Mouse (Mus musculus) hindbrain, embryonic 14.5 days (tissue): Measurements from ENCODE around the gene Polg. TPM values are rescaled to one million over a fixed set of nuclear protein-coding genes. Genes with fewer than 3 reads are reported as not detected.

Experiments used
- ATAC-seq: fragments of 200-750 bp; cut with Nextera tagmentation; 2 replicates; pipeline ENCODE4 v1.8.0; 2017; ENCODE audit warnings: moderate number of reproducible peaks, mild to moderate bottlenecking, moderate TSS enrichment, moderate library complexity; ENCODE audit not compliant: low FRiP score
- DNase-seq: peaks from one replicate; pipeline ENCODE4 v3.0.0-alpha.2; 2015; ENCODE audit warnings: low spot score
- H3K27ac ChIP-seq: fragments of 300-500 bp; sonication (generic); 2 replicates; pipeline ENCODE4 v1.5.1; 2014; ENCODE audit warnings: mild to moderate bottlenecking, moderate library complexity
- H3K27me3 ChIP-seq: fragments of 300-500 bp; sonication (generic); 2 replicates; pipeline ENCODE4 v1.6.1; 2014; ENCODE audit warnings: mild to moderate bottlenecking, low read length, mixed read lengths; ENCODE audit not compliant: control insufficient read depth, insufficient read depth
- H3K36me3 ChIP-seq: fragments of 300-500 bp; sonication (generic); replicated peaks from 2 replicates; pipeline ENCODE4 v1.6.1; 2014; ENCODE audit not compliant: control insufficient read depth, insufficient read depth
- H3K4me1 ChIP-seq: fragments of 300-500 bp; sonication (generic); replicated peaks from 2 replicates; pipeline ENCODE4 v1.6.1; 2014; ENCODE audit warnings: antibody characterized with exemption, low read length, mixed read lengths; ENCODE audit not compliant: control insufficient read depth, insufficient read depth
- H3K4me2 ChIP-seq: fragments of 300-500 bp; sonication (generic); replicated peaks from 2 replicates; pipeline ENCODE4 v1.6.1; 2014; ENCODE audit warnings: mild to moderate bottlenecking, moderate library complexity
- H3K4me3 ChIP-seq: fragments of 300-500 bp; sonication (generic); replicated peaks from 2 replicates; pipeline ENCODE4 v1.5.1; 2014; ENCODE audit warnings: mild to moderate bottlenecking, low read length
- H3K9ac ChIP-seq: fragments of 300-500 bp; sonication (generic); 2 replicates; pipeline ENCODE4 v1.6.1; 2014
- H3K9me3 ChIP-seq: fragments of 300-500 bp; sonication (generic); 2 replicates; pipeline ENCODE4 v1.6.1; 2016; ENCODE audit warnings: low read length; ENCODE audit not compliant: control insufficient read depth
- WGBS: fragments of 180-500 bp; shearing (Covaris S2); extraction: QIAGEN DNeasy Blood & Tissue Kit; methylation state at CpG from one replicate; pipeline ENCODE4 v1.1.7; 2014; 5-methylcytosine and 5-hydroxymethylcytosine counted together
- polyA plus RNA-seq: library from polyadenylated mRNA; unstranded; fragments of >200 nt; fragmentation: Nextera tagmentation; extraction: Ambion mirVana; gene quantifications from 2 replicates; pipeline ENCODE4 v1.2.1, GENCODE M21; 2014

The Polg gene
- polyA plus RNA-seq, 1 experiment from 2014 or later, result 28.9 TPM

GRCm38 (mm10) chr7:79463376-79464077 is 2.6 kb downstream of the Polg start:
- peaks cover 24% of the 10 kb centered on the region for H3K4me1 ChIP-seq
- H3K4me2 ChIP-seq, result peak overlapping the region; percentile 85; the same call in 1 of the 2 replicates
- DNase-seq (no peak), ATAC-seq (no peak)
- H3K9ac ChIP-seq, result no peak overlapping the region
- WGBS, result 90% methylated on average over 11 of the region's 11 CpGs
- H3K4me3 ChIP-seq, result no peak overlapping the region
- H3K27ac ChIP-seq, result no peak overlapping the region
- no peaks in the 10 kb centered on the region for H3K27me3 ChIP-seq
- H3K36me3 ChIP-seq, result peaks cover 47% of the 10 kb centered on the region
- H3K9me3 ChIP-seq, result no peaks in the 10 kb centered on the region

DNA sequence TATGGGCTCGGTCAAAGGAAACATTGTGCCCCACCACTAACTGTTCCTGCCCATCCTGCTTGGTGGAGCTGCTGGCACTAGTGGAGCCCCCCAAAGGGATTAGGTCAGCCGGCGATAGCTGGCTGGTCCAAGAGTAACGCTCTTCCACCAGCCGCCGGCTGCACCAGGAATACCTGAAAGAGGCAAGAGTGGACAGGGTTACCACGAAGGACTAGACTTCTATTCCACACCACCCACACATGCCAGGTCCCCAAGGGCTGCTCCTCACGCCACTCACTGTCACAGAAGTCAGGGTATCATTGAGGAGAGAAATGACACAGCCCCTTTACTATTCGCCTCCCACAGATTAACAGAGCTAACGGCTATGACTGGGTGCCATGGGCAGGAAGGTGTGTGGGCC is 4.4 kb downstream of the Polg start:
- no peak overlapping the region for H3K27ac ChIP-seq
- no peak overlapping the region for H3K9ac ChIP-seq
- H3K9me3 ChIP-seq, result no peaks in the 10 kb centered on the region
- no peaks in the 10 kb centered on the region for H3K27me3 ChIP-seq
- H3K4me3 ChIP-seq, result no peak overlapping the region
- no peak for ATAC-seq
- no peak overlapping the region for H3K4me2 ChIP-seq
- peaks cover 14% of the 10 kb centered on the region for H3K4me1 ChIP-seq
- WGBS, result 95% methylated on average over 10 of the region's 10 CpGs
- no peak for DNase-seq
- H3K36me3 ChIP-seq, result peaks cover 65% of the 10 kb centered on the region

- WGBS, result 94% methylated on average over 3 of the region's 3 CpGs
- no peaks in the 10 kb centered on the region for H3K27me3 ChIP-seq
- H3K4me3 ChIP-seq, result no peak overlapping the region
Measured at GRCm38 (mm10) chr7:79447486-79447885, 18.7 kb downstream of the Polg start.

GRCm38 (mm10) chr7:79447048-79447447 is 19.1 kb downstream of the Polg start:
- no peak overlapping the region for H3K27ac ChIP-seq
- H3K9ac ChIP-seq, result no peak overlapping the region
- H3K4me2 ChIP-seq, result no peak overlapping the region
- H3K36me3 ChIP-seq, result peaks cover 55% of the 10 kb centered on the region
- WGBS, result 96% methylated on average over 2 of the region's 2 CpGs
- no peaks in the 10 kb centered on the region for H3K9me3 ChIP-seq
- DNase-seq, result no peak
- no peak for ATAC-seq
- H3K27me3 ChIP-seq, result no peaks in the 10 kb centered on the region
- no peaks in the 10 kb centered on the region for H3K4me1 ChIP-seq
- no peak overlapping the region for H3K4me3 ChIP-seq

More at GRCm38 (mm10) chr7:79447486-79447885, 18.7 kb downstream of the Polg start:
- DNase-seq, result no peak
- no peak for ATAC-seq
- Histone ChIP-seq H3K36me3 (peaks cover 60% of the 10 kb centered on the region), H3K9me3 (no peaks in the 10 kb centered on the region), H3K4me1 (no peaks in the 10 kb centered on the region), H3K4me2 (no peak overlapping the region), H3K27ac (no peak overlapping the region), H3K9ac (no peak overlapping the region)

GRCm38 (mm10) chr7:79440035-79440434 is 26.1 kb downstream of the Polg start:
- no peak overlapping the region for H3K9ac ChIP-seq
- 77% methylated on average over 2 of the region's 2 CpGs for WGBS
- ATAC-seq, result no peak
- H3K36me3 ChIP-seq, result 0 out of 2 replicates have a peak, but pooled peaks cover 3% of the 10 kb centered on the region
- H3K27me3 ChIP-seq, result no peaks in the 10 kb centered on the region
- DNase-seq, result no peak
- H3K27ac ChIP-seq, result no peak overlapping the region
- H3K4me1 ChIP-seq, result no peaks in the 10 kb centered on the region
- H3K9me3 ChIP-seq, result no peaks in the 10 kb centered on the region
- H3K4me2 ChIP-seq, result no peak overlapping the region
- no peak overlapping the region for H3K4me3 ChIP-seq

DNA sequence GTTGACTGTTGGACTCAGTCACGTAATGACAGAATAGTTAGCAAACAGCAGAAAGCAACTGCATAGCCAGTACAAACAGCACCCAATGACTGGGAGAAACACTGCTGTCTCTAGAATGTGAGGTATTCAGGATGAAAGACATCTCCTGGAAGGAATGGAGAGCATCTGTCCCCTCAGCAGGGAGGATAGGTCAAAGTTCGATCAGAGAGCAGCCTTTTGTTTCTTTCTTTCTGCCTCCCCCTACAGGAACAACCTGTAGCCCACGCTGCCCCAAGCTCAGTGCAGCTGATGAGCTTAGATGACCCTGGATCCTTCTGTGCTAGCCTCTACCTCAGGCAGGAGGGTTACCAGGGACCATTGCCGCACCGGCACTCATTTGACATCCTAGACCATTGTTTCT is 37.9 kb downstream of the Polg start:
- Histone ChIP-seq H3K27ac (no peak overlapping the region), H3K36me3 (no peaks in the 10 kb centered on the region), H3K4me1 (no peaks in the 10 kb centered on the region), H3K4me2 (no peak overlapping the region), H3K9me3 (no peaks in the 10 kb centered on the region), H3K4me3 (no peak overlapping the region), H3K27me3 (no peaks in the 10 kb centered on the region), H3K9ac (no peak overlapping the region)
- no peak for ATAC-seq
- no peak for DNase-seq
- WGBS, result 50% methylated on average over 5 of the region's 5 CpGs

GRCm38 (mm10) chr7:79425804-79426203 is 40.4 kb downstream of the Polg start:
- Histone ChIP-seq H3K27me3 (no peaks in the 10 kb centered on the region), H3K27ac (no peak overlapping the region), H3K4me3 (no peak overlapping the region), H3K9ac (no peak overlapping the region), H3K4me1 (no peaks in the 10 kb centered on the region), H3K4me2 (no peak overlapping the region), H3K9me3 (no peaks in the 10 kb centered on the region), H3K36me3 (no peaks in the 10 kb centered on the region)
- WGBS, result 65% methylated on average over 10 of the region's 10 CpGs
- DNase-seq (no peak), ATAC-seq (0 out of 2 replicates have a peak, but pooled peaks have one; percentile 37)

DNA sequence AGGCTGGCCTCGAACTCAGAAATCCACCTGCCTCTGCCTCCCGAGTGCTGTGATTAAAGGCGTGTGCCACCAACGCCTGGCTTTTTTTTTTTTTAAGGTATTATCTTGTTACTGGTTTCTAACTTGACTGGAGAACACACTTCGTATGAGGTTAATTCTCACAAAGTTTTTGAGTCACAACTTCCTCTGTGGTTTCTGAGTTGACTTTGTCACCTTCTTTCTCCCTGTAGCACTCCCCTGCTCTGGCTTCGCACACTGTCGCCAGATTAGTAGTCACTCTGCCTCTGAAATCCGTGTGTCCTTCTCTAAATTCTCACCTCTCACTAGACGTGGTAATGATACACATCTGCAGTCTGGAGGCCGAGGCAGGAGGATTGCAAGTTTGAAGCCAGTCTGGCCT is 43.3 kb downstream of the Polg start:
- no peak overlapping the region for H3K27ac ChIP-seq
- no peak for DNase-seq
- WGBS, result 94% methylated on average over 10 of the region's 10 CpGs
- H3K4me3 ChIP-seq, result no peak overlapping the region
- no peak for ATAC-seq
- H3K9ac ChIP-seq, result no peak overlapping the region
- H3K4me2 ChIP-seq, result no peak overlapping the region
- H3K9me3 ChIP-seq, result no peaks in the 10 kb centered on the region
- H3K36me3 ChIP-seq, result no peaks in the 10 kb centered on the region
- H3K4me1 ChIP-seq, result no peaks in the 10 kb centered on the region
- H3K27me3 ChIP-seq, result no peaks in the 10 kb centered on the region

GRCm38 (mm10) chr7:79419950-79420349 is 46.2 kb downstream of the Polg start:
- DNase-seq (no peak), ATAC-seq (no peak)
- H3K4me3 ChIP-seq, result no peak overlapping the region
- no peak overlapping the region for H3K4me2 ChIP-seq
- H3K4me1 ChIP-seq, result no peaks in the 10 kb centered on the region
- H3K36me3 ChIP-seq, result no peaks in the 10 kb centered on the region
- 94% methylated on average over 7 of the region's 7 CpGs for WGBS
- H3K27ac ChIP-seq, result no peak overlapping the region
- no peaks in the 10 kb centered on the region for H3K27me3 ChIP-seq
- no peaks in the 10 kb centered on the region for H3K9me3 ChIP-seq
- no peak overlapping the region for H3K9ac ChIP-seq
